Comparison of ENCODE assay signal across 8 mouse cellular contexts in the genomic region with DNA sequence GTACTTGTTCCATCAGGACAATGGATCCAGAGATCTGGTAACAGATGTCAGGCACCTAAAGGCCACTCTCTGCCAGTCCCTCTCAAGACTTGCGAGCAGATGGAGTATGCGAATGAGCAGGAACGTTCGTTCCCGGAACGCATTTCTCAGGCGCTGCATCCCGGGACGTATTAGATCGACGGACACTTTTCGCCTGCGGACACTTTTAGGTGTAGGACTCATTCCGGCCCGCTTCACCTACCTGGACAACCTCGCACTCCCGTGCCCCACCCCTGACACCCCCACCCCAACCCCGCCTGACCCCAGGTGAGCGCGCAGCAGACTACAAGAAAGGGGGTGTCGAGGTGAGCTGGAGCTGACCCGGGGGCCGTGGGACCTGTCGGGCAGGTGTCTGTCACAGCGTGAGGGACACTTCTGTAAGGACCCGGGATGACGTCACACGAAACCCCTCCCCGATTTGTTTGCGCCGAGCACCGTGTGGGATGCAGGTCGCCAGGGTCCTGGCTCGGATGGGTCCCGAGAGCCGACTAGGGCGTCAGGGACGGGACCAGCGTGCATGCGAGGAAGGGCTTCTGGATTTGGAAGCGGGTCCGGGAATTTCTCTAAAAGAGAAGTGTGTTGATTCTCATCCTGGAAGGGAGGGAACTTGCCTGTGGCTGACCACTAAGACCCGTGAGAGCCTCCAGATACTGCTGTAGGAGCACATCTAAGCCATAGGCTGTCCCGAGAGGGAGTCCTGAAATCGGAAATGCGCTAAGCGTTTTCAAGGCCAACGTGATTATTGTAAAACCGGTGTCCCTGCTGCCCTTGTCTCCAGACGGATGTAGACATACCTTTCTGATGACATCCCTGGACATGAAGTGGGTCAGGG. TPM values are rescaled to one million over a fixed set of nuclear protein-coding genes. Genes with fewer than 3 reads are reported as not detected.
DNase-seq lines count a peak whose midpoint lies in the region; ATAC-seq and TF ChIP-seq lines count a peak whose summit lies in the region.

TSS of gene Acsf3 (plus strand) at position 202 of the 871 bp plus-strand sequence.

- TF ChIP-seq CTCF in heart, adult 2 months (IDR thresholded peaks at IDR 0.05) = no peak
- no peak for TF ChIP-seq CTCF in kidney, adult 2 months (conservative IDR thresholded peaks at IDR 0.05; ENCODE audit: insufficient read depth, insufficient read length, low read depth, low read length)
- TF ChIP-seq CTCF in midbrain, postnatal 0 days (IDR thresholded peaks at IDR 0.05) = no peak

- peak; percentile 86 for ATAC-seq in embryonic facial prominence, embryonic 14.5 days (ENCODE audit: low read depth)
- peak; percentile 77 for ATAC-seq in limb, embryonic 14.5 days (ENCODE audit: low FRiP score, low read depth)
- peak; percentile 69 for ATAC-seq in midbrain, postnatal 0 days (ENCODE audit: low FRiP score)

- peaks cover 10% of the 10 kb centered on the region for H3K4me1 ChIP-seq in embryonic facial prominence, embryonic 14.5 days (ENCODE audit: control insufficient read depth, insufficient read depth, low read length)
- H3K4me1 ChIP-seq in heart, adult 2 months (ENCODE audit: control insufficient read depth, insufficient read depth, low read length) = peaks cover 3% of the 10 kb centered on the region
- no peaks in the 10 kb centered on the region; the same call in 1 of the 2 replicates for H3K4me1 ChIP-seq in kidney, adult 2 months (ENCODE audit: control insufficient read depth, insufficient read depth, low read length)
- H3K4me1 ChIP-seq in limb, embryonic 14.5 days (ENCODE audit: control insufficient read depth, insufficient read depth, low read length) = 0 out of 2 replicates have a peak, but pooled peaks cover 3% of the 10 kb centered on the region
- no peaks in the 10 kb centered on the region for H3K4me1 ChIP-seq in midbrain, postnatal 0 days (ENCODE audit: insufficient read depth, low read length)

- H3K9me3 ChIP-seq in embryonic facial prominence, embryonic 14.5 days (ENCODE audit: control insufficient read depth, low read length) = no peaks in the 10 kb centered on the region
- H3K9me3 ChIP-seq in limb, embryonic 14.5 days (ENCODE audit: control insufficient read depth, low read length) = no peaks in the 10 kb centered on the region
- H3K9me3 ChIP-seq in midbrain, postnatal 0 days (ENCODE audit: low read length) = no peaks in the 10 kb centered on the region

- H3K79me2 ChIP-seq in heart, adult 2 months (replicated peaks; ENCODE audit: control insufficient read depth, insufficient read depth, low read length) = no peaks in the 10 kb centered on the region

- TF ChIP-seq EP300 in heart, adult 2 months (IDR thresholded peaks at IDR 0.05; ENCODE audit: insufficient read depth, low read depth, low read length) = peak; percentile 77; the same call in 1 of the 2 replicates

- intact Hi-C loops in heart, adult 2 months (cut with DNase I) = loop anchor here (10.0 kb wide), 1 partner anchor 91 kb away; no protein-coding TSS in a partner anchor

- peak within 1 kb of the TSS; percentile 92 for H3K4me2 ChIP-seq in embryonic facial prominence, embryonic 14.5 days (ENCODE audit: low read depth, low read length)
- H3K4me2 ChIP-seq in limb, embryonic 14.5 days (replicated peaks; ENCODE audit: low read depth, low read length, severe bottlenecking) = peak within 1 kb of the TSS; percentile 87
- H3K4me2 ChIP-seq in midbrain, postnatal 0 days (ENCODE audit: low read depth, low read length, poor library complexity, severe bottlenecking) = peak within 1 kb of the TSS; percentile 72

- H3K27me3 ChIP-seq in embryonic facial prominence, embryonic 14.5 days (replicated peaks; ENCODE audit: control insufficient read depth, insufficient read depth, low read length) = 0 out of 2 replicates have a peak, but pooled peaks cover 3% of the 10 kb centered on the region
- no peaks in the 10 kb centered on the region for H3K27me3 ChIP-seq in heart, adult 2 months (ENCODE audit: control insufficient read depth, insufficient read depth, low read length)
- no peaks in the 10 kb centered on the region for H3K27me3 ChIP-seq in kidney, adult 2 months (replicated peaks; ENCODE audit: control insufficient read depth, insufficient read depth, low read length)
- H3K27me3 ChIP-seq in limb, embryonic 14.5 days (ENCODE audit: control insufficient read depth, insufficient read depth, low read length) = no peaks in the 10 kb centered on the region
- no peaks in the 10 kb centered on the region for H3K27me3 ChIP-seq in midbrain, postnatal 0 days (ENCODE audit: insufficient read depth, low read length)
- H3K27me3 ChIP-seq in splenic B cell, adult 2 months (ENCODE audit: control insufficient read depth, insufficient read depth, low read length, poor library complexity, severe bottlenecking) = no peaks in the 10 kb centered on the region

- WGBS in embryonic facial prominence, embryonic 14.5 days = 2% methylated on average over 48 of the region's 50 CpGs
- WGBS in heart, adult 2 months = 1% methylated on average over 50 of the region's 50 CpGs
- under 1% methylated on average over 50 of the region's 50 CpGs for WGBS in kidney, adult 2 months
- under 1% methylated on average over 50 of the region's 50 CpGs for WGBS in limb, embryonic 14.5 days
- 1% methylated on average over 50 of the region's 50 CpGs for WGBS in midbrain, postnatal 0 days

- peak within 1 kb of the TSS; percentile 86 for H3K4me3 ChIP-seq in embryonic facial prominence, embryonic 14.5 days (ENCODE audit: low read depth, low read length)
- peak within 1 kb of the TSS; percentile 80 for H3K4me3 ChIP-seq in heart, adult 2 months
- H3K4me3 ChIP-seq in kidney, adult 2 months (ENCODE audit: insufficient read depth, low read depth, low read length) = peak within 1 kb of the TSS; percentile 93
- peak within 1 kb of the TSS; percentile 75 for H3K4me3 ChIP-seq in limb, embryonic 14.5 days (replicated peaks; ENCODE audit: low read length)
- H3K4me3 ChIP-seq in midbrain, postnatal 0 days (ENCODE audit: low read depth, low read length) = peak within 1 kb of the TSS; percentile 76

- peak; percentile 75 to 77 for DNase-seq in B cell, adult 2 months
- peak; percentile 54 for DNase-seq in adrenal gland, postnatal 25 days
- peak; percentile 60 for DNase-seq in embryonic facial prominence, embryonic 14.5 days (ENCODE audit: low spot score)
- peak; percentile 49 to 71 for DNase-seq in heart, adult 2 months
- peak; percentile 70 for DNase-seq in kidney, adult 2 months
- DNase-seq in limb, embryonic 14.5 days (ENCODE audit: low spot score) = peak; percentile 58
- DNase-seq in midbrain, postnatal 0 days (ENCODE audit: low spot score) = peak; percentile 76
- peak; percentile 71 for DNase-seq in splenic B cell, adult 2 months (ENCODE audit: low read depth, low spot score)

- no peak for TF ChIP-seq POLR2A in heart, adult 2 months (IDR thresholded peaks at IDR 0.05; ENCODE audit: insufficient read depth, low read depth, low read length)
- no peak for TF ChIP-seq POLR2A in kidney, adult 2 months (IDR thresholded peaks at IDR 0.05; ENCODE audit: low read depth, low read length)
- no peak for TF ChIP-seq POLR2A in limb, embryonic 14.5 days (IDR thresholded peaks at IDR 0.05; ENCODE audit: borderline replicate concordance, extremely low read depth, insufficient read depth, insufficient read length)

- H3K9ac ChIP-seq in embryonic facial prominence, embryonic 14.5 days (ENCODE audit: low read depth, low read length) = peak within 1 kb of the TSS; percentile 88
- H3K9ac ChIP-seq in heart, adult 2 months (ENCODE audit: low read depth, low read length) = peak within 1 kb of the TSS; percentile 84
- peak within 1 kb of the TSS; percentile 85 for H3K9ac ChIP-seq in limb, embryonic 14.5 days (ENCODE audit: low read depth, low read length, severe bottlenecking)
- H3K9ac ChIP-seq in midbrain, postnatal 0 days (replicated peaks; ENCODE audit: low read length, poor library complexity, severe bottlenecking) = peak within 1 kb of the TSS; percentile 88

- 0 out of 2 replicates have a peak within 1 kb of the TSS, but pooled peaks have one; percentile 15 for H3K27ac ChIP-seq in embryonic facial prominence, embryonic 14.5 days (replicated peaks; ENCODE audit: low read depth, low read length)
- peak within 1 kb of the TSS; percentile 67 for H3K27ac ChIP-seq in heart, adult 2 months
- H3K27ac ChIP-seq in kidney, adult 2 months (ENCODE audit: insufficient read depth, low read depth, low read length) = no peak within 1 kb of the TSS
- no peak within 1 kb of the TSS for H3K27ac ChIP-seq in limb, embryonic 14.5 days (replicated peaks; ENCODE audit: low read depth, low read length)
- H3K27ac ChIP-seq in midbrain, postnatal 0 days (ENCODE audit: low read depth, low read length) = no peak within 1 kb of the TSS

- H3K36me3 ChIP-seq in embryonic facial prominence, embryonic 14.5 days (ENCODE audit: control insufficient read depth, insufficient read depth, low read length) = peaks cover 4% of the 10 kb centered on the region; the same call in 1 of the 2 replicates
- no peaks in the 10 kb centered on the region for H3K36me3 ChIP-seq in heart, adult 2 months (ENCODE audit: control insufficient read depth, insufficient read depth, low read length)
- no peaks in the 10 kb centered on the region for H3K36me3 ChIP-seq in kidney, adult 2 months (ENCODE audit: control insufficient read depth, insufficient read depth, low read length)
- H3K36me3 ChIP-seq in limb, embryonic 14.5 days (ENCODE audit: control insufficient read depth, insufficient read depth, low read length) = peaks cover 4% of the 10 kb centered on the region
- peaks cover 10% of the 10 kb centered on the region for H3K36me3 ChIP-seq in midbrain, postnatal 0 days (ENCODE audit: insufficient read depth, low read length)
- no peaks in the 10 kb centered on the region for H3K36me3 ChIP-seq in splenic B cell, adult 2 months (ENCODE audit: control insufficient read depth, insufficient read depth, low read length, poor library complexity, severe bottlenecking)

RNA-seq across cellular contexts. Expression of gene Acsf3, which starts in this region (rescaled TPM):
- 36.6 and 40.9 TPM in 2 replicates for total RNA-seq in adrenal gland, postnatal 25 days (2021)
- polyA plus RNA-seq in embryonic facial prominence, embryonic 14.5 days (2014; fragmentation: Nextera tagmentation; extraction: Ambion mirVana) = 14.0 and 17.3 TPM in 2 replicates
- 10 to 100 TPM; 25.1 to 29.6 TPM for total RNA-seq in heart, adult 2 months (2021)
- polyA plus RNA-seq in heart, adult 2 months (2012; rRNA removed) = 25.6 and 33.6 TPM in 2 replicates
- polyA plus RNA-seq in kidney, adult 2 months (2012; rRNA removed) = 73.9 and 74.9 TPM in 2 replicates
- 19.1 and 20.3 TPM in 2 replicates for polyA plus RNA-seq in limb, embryonic 14.5 days (2012; rRNA removed)
- 15.4 and 19.4 TPM in 2 replicates for polyA plus RNA-seq in limb, embryonic 14.5 days (2014; fragmentation: Nextera tagmentation; extraction: Ambion mirVana)
- total RNA-seq in midbrain, postnatal 0 days (2014; rRNA removed) = 22.1 and 22.7 TPM in 2 replicates
- polyA plus RNA-seq in midbrain, postnatal 0 days (2015; fragmentation: Nextera tagmentation; extraction: Ambion mirVana) = 18.8 and 18.9 TPM in 2 replicates

Comparison
In these comparisons a context has a peak if more than half of its experiments do, and no peak if none do; other contexts are left out.
1. H3K27ac ChIP-seq: peak in embryonic facial prominence, embryonic 14.5 days (single experiment) and heart, adult 2 months (single experiment); none in kidney, adult 2 months (single experiment), limb, embryonic 14.5 days (single experiment) and midbrain, postnatal 0 days (single experiment).
2. Peak in every context shown above with its lines, with median percentiles within 50 percentile points of each other: DNase-seq, ATAC-seq, H3K4me2 ChIP-seq, H3K4me3 ChIP-seq and H3K9ac ChIP-seq.